Mouse (Mus musculus) liver, embryonic 14.5 days (tissue): ENCODE data around the gene Peli2. TPM values are rescaled to one million over a fixed set of nuclear protein-coding genes. Genes with fewer than 3 reads are reported as not detected.

Source experiments
- ATAC-seq: fragments of 200-750 bp; cut with Nextera tagmentation; 2 replicates; pipeline ENCODE4 v1.8.0; 2017; ENCODE audit warnings: moderate number of reproducible peaks, mild to moderate bottlenecking, moderate library complexity; ENCODE audit not compliant: insufficient read depth
- DNase-seq, 3 experiments: peaks; one replicate each; pipeline ENCODE4 v3.0.0-alpha.2; 2012 to 2013; ENCODE audit warnings: low read depth in 3 of 3, low spot score in 3 of 3
- H3K27ac ChIP-seq: fragments of 300-500 bp; sonication (generic); 2 replicates; pipeline ENCODE4 v1.5.1; 2014; ENCODE audit warnings: moderate library complexity, mild to moderate bottlenecking, control low read depth, inconsistent platforms
- H3K27me3 ChIP-seq: fragments of 300-500 bp; sonication (generic); 2 replicates; pipeline ENCODE4 v1.6.1; 2014; ENCODE audit warnings: mild to moderate bottlenecking, low read length, moderate library complexity; ENCODE audit not compliant: control insufficient read depth, insufficient read depth
- H3K36me3 ChIP-seq: fragments of 300-500 bp; sonication (generic); replicated peaks from 2 replicates; pipeline ENCODE4 v1.6.1; 2014; ENCODE audit warnings: low read depth; ENCODE audit not compliant: control insufficient read depth, insufficient read depth
- H3K4me1 ChIP-seq, 2 experiments: fragments of 200-500 bp in 1 of 2; fragments of 300-500 bp in 1 of 2; sonication (generic) in 1 of 2; replicated peaks; 2 replicates each; pipeline ENCODE4 v1.6.1; 2012 to 2014; ENCODE audit warnings: antibody characterized with exemption in 1 of 2, inconsistent platforms in 1 of 2, low read length in 1 of 2; ENCODE audit not compliant: control insufficient read depth in 2 of 2, insufficient read depth in 2 of 2
- H3K4me2 ChIP-seq: fragments of 300-500 bp; sonication (generic); 2 replicates; pipeline ENCODE4 v1.6.1; 2014; ENCODE audit warnings: low read depth, mild to moderate bottlenecking, control low read depth, moderate library complexity
- H3K4me3 ChIP-seq, 2 experiments: fragments of 200-500 bp in 1 of 2; fragments of 300-500 bp in 1 of 2; sonication (generic) in 1 of 2; 2 replicates each; pipeline ENCODE4 v1.5.1; 2012 to 2014; ENCODE audit warnings: low read depth in 2 of 2, low read length in 2 of 2, mild to moderate bottlenecking in 2 of 2, control low read depth in 1 of 2, inconsistent platforms in 1 of 2, moderate library complexity in 1 of 2; ENCODE audit not compliant: insufficient read depth in 1 of 2
- H3K9ac ChIP-seq: fragments of 300-500 bp; sonication (generic); replicated peaks from 2 replicates; pipeline ENCODE4 v1.6.1; 2014; ENCODE audit warnings: mild to moderate bottlenecking, control low read depth, moderate library complexity
- H3K9me3 ChIP-seq: fragments of 300-500 bp; sonication (generic); 2 replicates; pipeline ENCODE4 v1.6.1; 2016; ENCODE audit warnings: low read length, mixed read lengths; ENCODE audit not compliant: control insufficient read depth
- CTCF ChIP-seq: IDR thresholded peaks from 2 replicates; pipeline ENCODE4 v1.5.1; 2016; ENCODE audit warnings: antibody characterized with exemption, low read depth, control low read depth
- EP300 ChIP-seq: IDR thresholded peaks from 2 replicates; pipeline ENCODE4 v1.6.1; 2016; ENCODE audit warnings: antibody characterized with exemption, low read depth
- WGBS: fragments of 180-500 bp; shearing (Covaris S2); extraction: QIAGEN DNeasy Blood & Tissue Kit; methylation state at CpG from one replicate; pipeline ENCODE4 v1.1.7; 2014; ENCODE audit not compliant: insufficient replicate concordance; 5-methylcytosine and 5-hydroxymethylcytosine counted together
- polyA plus RNA-seq, 2 experiments: library from polyadenylated mRNA; depleted of rRNA in 1 of 2; stranded (reverse) in 1 of 2; unstranded in 1 of 2; fragments of >200 nt; fragmentation: Nextera tagmentation in 1 of 2; extraction: Ambion mirVana in 1 of 2; gene quantifications; 2 replicates each; pipeline versions ENCODE4 v1.2.1 to v1.2.3; 2012 to 2014

Peli2 gene
- polyA plus RNA-seq, 2 experiments, result 0.68 to 0.70 TPM

DNA sequence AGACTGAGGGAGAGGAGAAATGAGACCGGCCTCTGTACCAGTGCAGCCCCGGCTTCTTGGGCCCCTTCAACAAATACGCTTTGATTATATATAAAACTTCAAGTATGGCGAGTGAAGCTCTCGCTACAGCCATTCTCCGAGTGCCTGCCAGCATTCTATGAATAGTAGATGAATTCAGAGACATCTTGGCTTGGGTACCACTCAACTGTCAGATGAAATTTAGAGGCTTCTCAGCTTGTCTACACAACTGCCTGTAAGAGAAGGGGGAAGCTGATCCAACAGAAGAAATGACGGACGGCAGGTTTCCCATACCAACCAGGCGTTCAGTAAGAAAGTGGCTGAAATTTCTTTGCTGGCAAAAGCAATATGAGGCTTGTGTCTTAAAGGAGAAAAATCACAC lies 126.3 kb downstream of the Peli2 start:
- Histone ChIP-seq H3K27me3 (no peaks in the 10 kb centered on the region), H3K4me2 (no peak overlapping the region), H3K4me1 (0 out of 4 replicates have a peak, but pooled peaks cover 0 to 1% of the 10 kb centered on the region in 2 experiments), H3K36me3 (no peaks in the 10 kb centered on the region), H3K4me3 (no peak overlapping the region), H3K27ac (no peak overlapping the region), H3K9me3 (no peaks in the 10 kb centered on the region), H3K9ac (no peak overlapping the region)
- WGBS, result 70% methylated on average over 9 of the region's 9 CpGs
- DNase-seq (no peak), ATAC-seq (no peak)
- TF ChIP-seq EP300 (no peak), CTCF (no peak)

- 53% methylated on average over 2 of the region's 2 CpGs for whole genome bisulfite sequencing
- no peak for TF ChIP-seq CTCF
- ATAC-seq, result no peak
- no peak for DNase-seq
- Histone ChIP-seq H3K9me3 (no peaks in the 10 kb centered on the region), H3K27me3 (no peaks in the 10 kb centered on the region), H3K36me3 (no peaks in the 10 kb centered on the region), H3K4me2 (no peak overlapping the region), H3K4me1 (0 out of 4 replicates have a peak, but pooled peaks cover 0 to 1% of the 10 kb centered on the region in 2 experiments), H3K27ac (no peak overlapping the region), H3K4me3 (no peak overlapping the region), H3K9ac (no peak overlapping the region)
These were observed 128.8 kb downstream of the Peli2 start for GRCm38 (mm10) chr14:48249459-48249858.

DNA sequence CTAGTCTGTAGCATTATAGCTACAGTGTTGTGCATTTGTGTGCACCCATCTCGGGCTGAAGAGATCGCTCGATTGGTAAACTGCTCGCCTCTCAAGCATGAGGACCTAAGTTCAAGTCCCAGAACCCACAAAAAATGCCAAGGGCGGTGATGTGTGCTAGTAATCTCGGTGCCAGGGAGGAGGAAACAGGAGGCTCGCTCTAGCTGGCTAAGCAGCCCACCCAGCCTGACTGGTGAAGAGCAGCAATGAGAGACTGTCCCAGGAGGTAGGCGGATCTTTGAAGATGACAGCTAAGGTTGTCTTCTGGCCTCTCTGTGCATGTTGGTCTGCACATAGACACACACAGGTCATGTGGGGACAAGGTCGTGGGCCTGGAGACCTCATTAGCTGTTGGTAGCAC lies 129.3 kb downstream of the Peli2 start:
- no peaks in the 10 kb centered on the region for H3K9me3 ChIP-seq
- no peak for DNase-seq
- H3K4me1 ChIP-seq, result 0 out of 4 replicates have a peak, but pooled peaks cover 0 to 1% of the 10 kb centered on the region in 2 experiments
- H3K4me2 ChIP-seq, result no peak overlapping the region
- no peak for ATAC-seq
- H3K27ac ChIP-seq, result no peak overlapping the region
- WGBS, result 69% methylated on average over 9 of the region's 9 CpGs
- TF ChIP-seq EP300 (no peak), CTCF (no peak)
- no peaks in the 10 kb centered on the region for H3K27me3 ChIP-seq
- H3K9ac ChIP-seq, result no peak overlapping the region
- H3K4me3 ChIP-seq, result no peak overlapping the region
- H3K36me3 ChIP-seq, result no peaks in the 10 kb centered on the region

DNA sequence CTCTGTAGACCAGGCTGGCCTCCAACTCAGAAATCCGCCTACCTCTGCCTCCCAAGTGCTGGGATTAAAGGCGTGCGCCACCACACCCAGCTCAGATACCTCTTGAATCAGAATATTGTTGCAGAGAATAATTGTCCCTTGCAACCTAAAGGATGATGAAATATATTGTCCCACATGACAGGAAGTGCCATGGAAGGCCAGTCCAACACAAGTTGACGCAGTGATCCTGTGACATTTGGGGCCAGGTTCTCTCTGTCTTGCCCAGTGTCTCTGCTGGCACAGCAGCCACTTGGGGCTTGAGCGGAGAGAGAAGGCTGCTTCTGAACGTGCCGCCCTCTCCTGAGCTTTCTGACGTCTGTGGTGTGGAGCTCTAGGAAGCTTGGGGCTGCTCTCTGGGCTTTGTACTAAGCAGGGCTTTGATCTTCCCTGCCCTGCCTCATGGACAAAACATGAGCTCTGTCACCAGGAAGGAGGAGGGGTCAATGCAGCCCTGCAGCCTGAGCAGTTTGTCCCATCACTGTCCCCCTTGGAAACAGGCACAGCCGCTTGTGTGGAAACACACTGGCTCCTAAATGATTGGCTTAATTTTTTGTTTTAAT lies 130.9 kb downstream of the Peli2 start:
- ATAC-seq (no peak), DNase-seq (no peak)
- Histone ChIP-seq H3K9me3 (no peaks in the 10 kb centered on the region), H3K4me1 (no peaks in the 10 kb centered on the region), H3K9ac (no peak overlapping the region), H3K27me3 (no peaks in the 10 kb centered on the region), H3K27ac (no peak overlapping the region), H3K4me3 (no peak overlapping the region), H3K4me2 (no peak overlapping the region), H3K36me3 (no peaks in the 10 kb centered on the region)
- WGBS, result 59% methylated on average over 9 of the region's 9 CpGs
- TF ChIP-seq CTCF (no peak), EP300 (no peak)

DNA sequence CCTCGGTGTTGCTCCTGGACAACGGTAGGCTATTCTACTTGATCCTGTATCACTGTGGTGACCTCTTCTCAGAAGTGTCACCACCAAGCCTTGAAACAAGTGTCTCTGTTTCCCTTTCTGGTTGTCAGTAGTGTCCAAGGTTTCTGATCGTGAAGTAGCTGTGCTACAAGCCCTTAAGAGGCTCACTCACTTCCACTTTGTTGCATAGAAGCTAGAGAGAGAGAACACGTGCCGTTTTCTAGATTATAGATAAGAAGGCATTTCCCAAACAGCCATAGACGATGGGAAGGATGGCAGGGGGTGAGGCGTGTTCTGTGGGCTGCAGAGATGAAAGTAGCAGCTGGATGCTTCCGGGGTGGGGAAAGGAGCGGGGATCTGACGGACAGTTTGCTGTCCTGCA lies 132.6 kb downstream of the Peli2 start:
- Histone ChIP-seq H3K9me3 (no peaks in the 10 kb centered on the region), H3K4me1 (no peaks in the 10 kb centered on the region), H3K4me2 (no peak overlapping the region), H3K27ac (no peak overlapping the region), H3K36me3 (no peaks in the 10 kb centered on the region), H3K9ac (no peak overlapping the region), H3K27me3 (no peaks in the 10 kb centered on the region), H3K4me3 (no peak overlapping the region)
- DNase-seq, result no peak
- 43% methylated on average over 10 of the region's 10 CpGs for WGBS
- TF ChIP-seq CTCF, result no peak
- no peak for TF ChIP-seq EP300
- no peak for ATAC-seq
